Mouse (Mus musculus): ENCODE measurements at regions not wholly inside any gene's neighbourhood (a gene's known extent, or its start where the extent isn't known, plus 50 kb on each side); places are given as distances from the start of the nearest gene placed in this dataset.

- no peak for DNase-seq (ENCODE audit: low read depth, low spot score)
Measured at GRCm38 (mm10) chr13:91274131-91274530, 50.4 kb upstream of the Atg10 start.

GRCm38 (mm10) chr13:91274615-91275014, 50.8 kb upstream of the Atg10 start:
- no peak for DNase-seq (ENCODE audit: low read depth, low spot score)

DNA sequence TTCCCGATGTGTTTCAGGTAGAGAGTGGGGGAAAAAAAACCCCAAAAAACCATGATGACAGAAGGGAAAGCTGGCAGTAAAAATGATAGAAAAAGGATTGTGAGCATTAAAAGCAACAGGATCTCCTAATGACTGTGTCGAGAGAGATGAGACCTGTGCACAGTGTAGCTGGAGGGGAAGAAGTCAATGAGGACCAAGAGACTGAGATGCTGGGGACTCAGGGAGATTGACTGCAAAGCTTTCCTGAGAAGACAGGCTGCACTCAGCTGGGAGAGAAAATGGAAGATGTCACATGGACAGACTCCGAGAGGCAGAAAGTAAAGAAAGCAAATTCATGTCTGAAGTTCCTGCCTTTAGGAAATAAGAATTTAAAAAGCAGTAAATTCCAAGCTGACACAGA, 55.7 kb upstream of the Atg10 start:
- no peak for DNase-seq (ENCODE audit: low read depth, low spot score)

DNA sequence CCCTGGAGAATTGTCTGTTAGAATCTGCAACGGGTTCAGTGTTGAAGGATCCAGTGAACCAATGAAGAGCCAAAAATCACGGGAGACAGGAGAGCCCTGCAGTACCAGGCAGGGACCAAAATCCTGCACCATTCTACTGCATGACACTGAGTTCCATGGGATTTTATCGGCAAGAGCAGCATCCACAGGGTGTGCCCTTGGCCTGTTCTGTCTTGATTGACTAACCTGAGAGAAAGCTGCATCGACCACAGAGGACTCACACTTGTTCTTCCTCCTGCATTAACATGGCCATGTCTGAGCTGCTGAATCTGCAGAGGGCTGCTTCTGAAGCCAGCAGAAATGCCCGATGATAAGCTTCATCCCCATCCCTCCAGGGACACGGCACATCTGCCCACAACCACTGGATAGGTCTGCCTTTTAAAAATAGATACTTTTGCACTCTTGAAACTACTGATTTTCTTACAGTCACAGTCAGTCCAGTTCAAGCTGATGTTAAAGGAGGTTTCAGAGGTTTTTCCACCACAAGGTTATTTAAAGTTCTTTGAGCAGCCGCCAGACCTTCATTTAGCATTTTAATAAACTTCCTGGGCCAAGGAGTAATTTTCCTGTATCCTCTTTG, 71.9 kb upstream of the Atg10 start:
- no peak for DNase-seq (ENCODE audit: low read depth, low spot score)

GRCm38 (mm10) chr13:91296521-91297160, 72.9 kb upstream of the Atg10 start:
- DNase-seq (ENCODE audit: low read depth, low spot score) = no peak

- no peak for DNase-seq (ENCODE audit: low read depth, low spot score)
Measured at GRCm38 (mm10) chr13:91301849-91302248, 78.1 kb upstream of the Atg10 start.

GRCm38 (mm10) chr13:91305697-91306405, 82.1 kb upstream of the Atg10 start:
- no peak for DNase-seq (ENCODE audit: low read depth, low spot score)

- no peak for DNase-seq (ENCODE audit: low read depth, low spot score)
Measured at GRCm38 (mm10) chr13:91306545-91306944, 82.8 kb upstream of the Atg10 start.

- no peak for DNase-seq (ENCODE audit: low read depth, low spot score)
Measured at GRCm38 (mm10) chr13:91312905-91313571, 89.3 kb upstream of the Atg10 start.

DNA sequence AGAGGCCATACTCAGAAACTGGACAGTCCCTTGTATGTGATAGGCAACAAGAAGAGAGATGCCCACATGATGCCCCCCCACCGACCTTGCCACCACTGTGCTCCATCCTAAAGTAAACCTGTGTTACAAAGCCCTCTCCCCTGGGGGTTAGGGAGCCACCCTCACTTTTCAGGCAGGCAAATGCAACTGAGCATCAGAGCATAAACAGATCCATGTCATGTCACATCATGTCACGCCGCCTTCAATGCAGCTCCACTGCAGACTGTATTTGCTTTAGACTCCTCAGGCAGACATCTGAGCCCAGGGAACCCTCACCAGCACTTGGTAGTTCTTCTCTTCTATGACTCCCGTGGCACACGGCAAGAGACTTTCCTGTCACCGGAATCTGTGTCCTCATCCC, 98.6 kb upstream of the Atg10 start:
- DNase-seq (ENCODE audit: low read depth, low spot score) = no peak

DNA sequence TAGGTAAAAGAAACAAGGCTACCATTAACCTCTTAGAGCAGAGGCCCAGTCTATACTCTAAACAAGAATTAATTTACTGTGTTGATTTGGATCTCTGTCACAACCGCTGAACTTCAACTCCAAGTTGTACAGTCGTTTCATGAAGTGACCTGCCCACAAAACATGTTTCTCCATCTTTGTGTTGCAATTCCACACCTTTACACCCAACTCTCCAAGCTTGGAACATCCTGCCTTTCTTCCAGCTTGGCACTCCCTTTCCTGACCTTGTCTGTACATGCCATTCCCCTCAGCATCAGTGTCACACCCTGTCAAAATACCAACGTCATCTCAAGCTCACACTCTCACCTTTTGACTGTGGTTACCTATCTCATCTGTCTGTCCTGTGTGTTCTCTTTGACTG, 103.1 kb upstream of the Atg10 start:
- no peak for DNase-seq (ENCODE audit: low read depth, low spot score)

- DNase-seq (ENCODE audit: low read depth, low spot score) = no peak
Measured at GRCm38 (mm10) chr13:91334283-91334682, 110.5 kb upstream of the Atg10 start.

- no peak for DNase-seq (ENCODE audit: low read depth, low spot score)
Measured at GRCm38 (mm10) chr13:91344139-91344538, 115.9 kb upstream of the Ssbp2 start.

DNA sequence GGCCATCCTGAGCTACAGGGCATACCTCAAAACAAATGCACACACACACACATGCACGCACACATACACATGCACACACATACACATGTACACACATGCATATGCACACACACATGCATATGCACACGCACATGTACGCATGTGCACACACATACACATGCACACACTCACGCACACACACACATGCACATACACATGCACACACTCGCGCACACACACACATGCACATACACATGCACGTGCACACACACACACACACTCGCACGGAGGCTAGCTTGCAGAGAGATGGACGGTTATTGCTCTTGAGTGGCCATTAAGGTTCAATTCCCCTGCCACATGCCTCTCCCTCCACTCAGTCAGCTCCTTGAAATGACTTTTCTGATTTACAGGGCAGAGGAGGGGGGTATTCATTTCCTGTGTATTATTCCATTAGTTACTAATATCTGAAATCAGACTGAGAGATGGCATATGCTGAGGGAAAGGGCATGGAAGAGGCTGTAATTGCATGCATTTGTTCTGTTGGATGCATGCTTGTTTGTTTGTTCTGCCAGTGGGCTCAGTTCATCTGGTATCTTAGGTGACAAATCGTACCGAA, 111.5 kb upstream of the Ssbp2 start:
- DNase-seq (ENCODE audit: low read depth, low spot score) = no peak

DNA sequence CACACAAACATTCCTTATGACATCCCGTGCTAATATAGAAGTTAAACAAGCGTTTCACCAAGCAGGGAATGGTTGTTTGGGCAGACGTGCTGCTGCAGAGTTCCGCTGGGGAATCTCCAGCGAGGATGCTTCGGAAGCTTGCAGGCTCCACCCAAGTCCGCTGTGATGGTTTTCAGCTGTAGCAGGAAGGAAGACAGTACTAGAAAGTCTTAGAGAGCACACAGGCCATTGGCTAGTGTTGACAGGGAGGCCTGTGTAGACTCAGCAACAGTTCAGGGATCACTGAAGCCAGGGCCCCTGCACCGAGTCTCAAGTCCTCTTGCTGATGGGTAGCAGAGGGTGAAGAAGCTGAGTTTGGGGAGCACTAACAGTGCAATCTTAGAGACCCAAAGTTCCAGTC, 107.8 kb upstream of the Ssbp2 start:
- no peak for DNase-seq (ENCODE audit: low read depth, low spot score)

DNA sequence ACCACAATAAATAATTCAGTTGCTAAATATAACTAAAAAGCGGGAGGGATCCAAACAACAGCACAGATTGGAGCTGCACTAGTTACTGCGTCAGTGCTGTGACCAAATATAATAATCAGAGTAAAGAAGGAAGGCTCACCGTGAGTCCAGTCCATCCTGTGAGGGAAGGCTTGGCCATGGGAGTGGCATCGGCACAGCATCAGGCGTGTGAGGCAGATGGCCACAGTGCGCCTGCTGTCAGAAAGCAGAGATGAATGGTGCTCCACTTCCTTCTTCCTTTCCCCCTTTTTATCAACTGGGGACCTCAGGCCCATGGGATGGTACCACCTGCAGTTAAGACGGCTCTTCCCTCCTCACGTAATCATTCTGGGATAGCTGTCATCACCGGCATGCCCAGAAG, 103.6 kb upstream of the Ssbp2 start:
- DNase-seq (ENCODE audit: low read depth, low spot score) = no peak

GRCm38 (mm10) chr13:91360121-91360520, 100.0 kb upstream of the Ssbp2 start:
- DNase-seq (ENCODE audit: low read depth, low spot score) = no peak

- DNase-seq (ENCODE audit: low read depth, low spot score) = no peak
Measured at GRCm38 (mm10) chr13:91365270-91365952, 94.7 kb upstream of the Ssbp2 start.

- DNase-seq (ENCODE audit: low read depth, low spot score) = no peak
Measured at GRCm38 (mm10) chr13:91366540-91366939, 93.5 kb upstream of the Ssbp2 start.

GRCm38 (mm10) chr13:91367896-91368556, 92.1 kb upstream of the Ssbp2 start:
- DNase-seq (ENCODE audit: low read depth, low spot score) = no peak

DNA sequence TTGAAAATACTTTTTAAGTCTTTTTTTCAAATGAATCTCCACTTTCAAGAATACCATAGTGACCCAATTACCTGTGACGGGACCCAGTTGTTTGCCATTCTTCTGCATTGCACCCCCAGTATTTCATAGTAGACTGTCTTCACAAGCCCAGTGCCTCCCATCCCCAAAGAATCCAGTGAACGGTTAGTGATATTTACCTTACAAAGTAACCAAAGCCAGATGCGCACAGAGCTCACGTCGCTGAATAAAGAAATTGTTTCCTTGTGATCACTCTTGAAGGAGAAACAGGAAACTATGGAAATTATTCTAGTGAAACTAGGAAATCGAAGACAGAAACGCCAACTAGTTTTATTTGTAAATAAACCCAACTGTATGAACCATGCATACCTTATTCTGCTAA, 91.4 kb upstream of the Ssbp2 start:
- no peak for DNase-seq (ENCODE audit: low read depth, low spot score)

Data from WW6 (cell line).